Mouse (Mus musculus) ES-E14 (cell line): ENCODE data around the gene Irf4. TPM values are rescaled to one million over a fixed set of nuclear protein-coding genes. Genes with fewer than 3 reads are reported as not detected.

Experiments
- DNase-seq: peaks from one replicate; pipeline ENCODE4 v3.0.0-alpha.2; 2013; ENCODE audit warnings: low read depth, low spot score
- H3K27ac ChIP-seq: 2 replicates; pipeline ENCODE4 v1.5.1; 2012; ENCODE audit warnings: low read depth, mild to moderate bottlenecking, low read length, moderate library complexity, mixed read lengths; ENCODE audit not compliant: poor library complexity, insufficient read depth, severe bottlenecking
- H3K36me3 ChIP-seq: 2 replicates; pipeline ENCODE4 v1.6.1; 2012; ENCODE audit warnings: mild to moderate bottlenecking, low read length, moderate library complexity, mixed read lengths; ENCODE audit not compliant: control insufficient read depth, poor library complexity, insufficient read depth, severe bottlenecking
- H3K4me1 ChIP-seq, 2 experiments: fragments of 150-350 bp in 1 of 2; sonication (generic) in 1 of 2; 2 replicates each; pipeline ENCODE4 v1.6.1; 2012; ENCODE audit warnings: low read length in 2 of 2, mild to moderate bottlenecking in 1 of 2, mixed read lengths in 1 of 2; ENCODE audit not compliant: control insufficient read depth in 2 of 2, insufficient read depth in 2 of 2, poor library complexity in 1 of 2
- H3K4me3 ChIP-seq, 2 experiments: fragments of 150-350 bp in 1 of 2; sonication (generic) in 1 of 2; 2 replicates each; pipeline ENCODE4 v1.5.1; 2012; ENCODE audit warnings: low read length in 2 of 2, low read depth in 1 of 2, mild to moderate bottlenecking in 1 of 2, mixed read lengths in 1 of 2; ENCODE audit not compliant: insufficient read depth in 1 of 2, poor library complexity in 1 of 2, severe bottlenecking in 1 of 2
- H3K9ac ChIP-seq: 2 replicates; pipeline ENCODE4 v1.6.1; 2012; ENCODE audit warnings: low read depth, mild to moderate bottlenecking, low read length, mixed read lengths; ENCODE audit not compliant: poor library complexity, insufficient read depth, severe bottlenecking
- H3K9me3 ChIP-seq: fragments of 150-350 bp; sonication (generic); 2 replicates; pipeline ENCODE4 v1.6.1; 2012; ENCODE audit warnings: low read depth, mild to moderate bottlenecking, low read length; ENCODE audit not compliant: control insufficient read depth, insufficient read depth
- CHD2 ChIP-seq: IDR thresholded peaks from 2 replicates; pipeline ENCODE4 v1.6.1; 2014; ENCODE audit warnings: mild to moderate bottlenecking, low read depth, low read length, inconsistent platforms
- HCFC1 ChIP-seq: IDR thresholded peaks from 2 replicates; pipeline ENCODE4 v1.6.1; 2012; ENCODE audit warnings: low read length, inconsistent platforms, borderline replicate concordance; ENCODE audit not compliant: insufficient read depth
- MAFK ChIP-seq: IDR thresholded peaks from 2 replicates; pipeline ENCODE4 v1.6.1; 2014; ENCODE audit warnings: mild to moderate bottlenecking, low read depth, low read length, inconsistent platforms; ENCODE audit not compliant: insufficient read depth
- ZC3H11A ChIP-seq: IDR thresholded peaks from 2 replicates; pipeline ENCODE4 v1.6.1; 2012; ENCODE audit warnings: low read depth, mild to moderate bottlenecking, inconsistent platforms, low read length, borderline replicate concordance
- ZNF384 ChIP-seq: IDR thresholded peaks from 2 replicates; pipeline ENCODE4 v1.6.1; 2012; ENCODE audit warnings: low read depth, low read length, inconsistent platforms
- in situ Hi-C, 2 experiments: fragments of 600-800 bp; cut with MboI; formaldehyde crosslinking; loops; one replicate each; pipeline ENCODE4 v1.15.1; 2025; ENCODE audit warnings: low sequenced_read_pairs in 2 of 2, inconsistent platforms in 1 of 2; ENCODE audit not compliant: unreplicated experiment in 2 of 2
- total RNA-seq: library from RNA; depleted of rRNA; stranded (reverse); fragments of 300-350 nt; gene quantifications from 2 replicates; pipeline ENCODE4 v1.2.3, GENCODE M21; 2012

Gene Irf4
- total RNA-seq, 1 experiment = 0.45 TPM

GRCm38 (mm10) chr13:30711711-30712110 lies 37.3 kb upstream of the Irf4 start:
- in situ Hi-C loops = no loop called here
- no peaks in the 10 kb centered on the region for H3K36me3 ChIP-seq
- TF ChIP-seq ZNF384 (no peak), CHD2 (no peak), HCFC1 (no peak), ZC3H11A (no peak), MAFK (no peak)
- H3K27ac ChIP-seq = no peak overlapping the region; the same call in 1 of the 2 replicates
- no peak overlapping the region for H3K4me3 ChIP-seq
- no peak for DNase-seq
- no peak overlapping the region for H3K9ac ChIP-seq
- H3K4me1 ChIP-seq = no peaks in the 10 kb centered on the region
- no peaks in the 10 kb centered on the region for H3K9me3 ChIP-seq

- in situ Hi-C loops = no loop called here
- no peak overlapping the region; the same call in 1 of the 2 replicates for H3K27ac ChIP-seq
- TF ChIP-seq ZC3H11A (no peak), ZNF384 (no peak), HCFC1 (no peak), CHD2 (no peak), MAFK (no peak)
Measured at GRCm38 (mm10) chr13:30712280-30712679, 36.7 kb upstream of the Irf4 start.

GRCm38 (mm10) chr13:30713621-30714020 lies 35.4 kb upstream of the Irf4 start:
- Histone ChIP-seq H3K36me3 (no peaks in the 10 kb centered on the region), H3K27ac (no peak overlapping the region), H3K9me3 (no peaks in the 10 kb centered on the region), H3K4me1 (no peaks in the 10 kb centered on the region), H3K4me3 (no peak overlapping the region), H3K9ac (no peak overlapping the region)
- no peak for DNase-seq
- no peak for TF ChIP-seq ZC3H11A
- TF ChIP-seq ZNF384 = no peak
- no peak for TF ChIP-seq CHD2
- TF ChIP-seq MAFK = no peak
- TF ChIP-seq HCFC1 = no peak
- in situ Hi-C loops = no loop called here

More at GRCm38 (mm10) chr13:30712280-30712679, 36.7 kb upstream of the Irf4 start:
- Histone ChIP-seq H3K36me3 (no peaks in the 10 kb centered on the region), H3K9ac (no peak overlapping the region), H3K9me3 (no peaks in the 10 kb centered on the region), H3K4me3 (no peak overlapping the region), H3K4me1 (no peaks in the 10 kb centered on the region)
- no peak for DNase-seq

GRCm38 (mm10) chr13:30714552-30714951 lies 34.5 kb upstream of the Irf4 start:
- H3K9me3 ChIP-seq = no peaks in the 10 kb centered on the region
- H3K4me1 ChIP-seq = no peaks in the 10 kb centered on the region
- H3K36me3 ChIP-seq = no peaks in the 10 kb centered on the region
- no peak overlapping the region for H3K4me3 ChIP-seq
- no peak for DNase-seq
- TF ChIP-seq ZNF384 (no peak), CHD2 (no peak), ZC3H11A (no peak), HCFC1 (no peak), MAFK (no peak)
- no peak overlapping the region for H3K27ac ChIP-seq
- no peak overlapping the region for H3K9ac ChIP-seq
- in situ Hi-C loops = no loop called here

- Histone ChIP-seq H3K9me3 (no peaks in the 10 kb centered on the region), H3K27ac (no peak overlapping the region), H3K36me3 (no peaks in the 10 kb centered on the region), H3K4me1 (no peaks in the 10 kb centered on the region), H3K4me3 (no peak overlapping the region), H3K9ac (no peak overlapping the region)
- in situ Hi-C loops = no loop called here
- no peak for DNase-seq
- TF ChIP-seq CHD2 (no peak), HCFC1 (no peak), MAFK (no peak), ZNF384 (no peak), ZC3H11A (no peak)
Measured at GRCm38 (mm10) chr13:30715060-30715459, 34.0 kb upstream of the Irf4 start.
